Mouse (Mus musculus) lung, postnatal 0 days (tissue): ENCODE measurements around the gene Hs2st1. TPM values are rescaled to one million over a fixed set of nuclear protein-coding genes. Genes with fewer than 3 reads are reported as not detected.

ENCODE experiments used
- ATAC-seq: fragments of 200-750 bp; cut with Nextera tagmentation; 2 replicates; pipeline ENCODE4 v1.8.0; 2017; ENCODE audit warnings: moderate library complexity
- DNase-seq: peaks from one replicate; pipeline ENCODE4 v3.0.0-alpha.2; 2016; ENCODE audit warnings: low spot score
- H3K27ac ChIP-seq: fragments of 300-500 bp; sonication (generic); 2 replicates; pipeline ENCODE4 v1.5.1; 2014; ENCODE audit warnings: antibody characterized with exemption, mild to moderate bottlenecking, low read length, mixed read lengths
- H3K27me3 ChIP-seq: fragments of 300-500 bp; sonication (generic); replicated peaks from 2 replicates; pipeline ENCODE4 v1.6.1; 2014; ENCODE audit warnings: low read length, mixed read lengths; ENCODE audit not compliant: insufficient read depth
- H3K36me3 ChIP-seq: fragments of 300-500 bp; sonication (generic); 2 replicates; pipeline ENCODE4 v1.6.1; 2014; ENCODE audit warnings: low read length, mixed read lengths; ENCODE audit not compliant: insufficient read depth
- H3K4me1 ChIP-seq: fragments of 300-500 bp; sonication (generic); 2 replicates; pipeline ENCODE4 v1.6.1; 2014; ENCODE audit warnings: antibody characterized with exemption, low read depth, low read length, mixed read lengths; ENCODE audit not compliant: insufficient read depth
- H3K4me2 ChIP-seq: fragments of 300-500 bp; sonication (generic); replicated peaks from 2 replicates; pipeline ENCODE4 v1.6.1; 2014; ENCODE audit warnings: low read depth, mild to moderate bottlenecking, low read length, moderate library complexity, mixed read lengths
- H3K4me3 ChIP-seq: fragments of 300-500 bp; sonication (generic); 2 replicates; pipeline ENCODE4 v1.5.1; 2014; ENCODE audit warnings: low read depth, low read length
- H3K9ac ChIP-seq: fragments of 300-500 bp; sonication (generic); replicated peaks from 2 replicates; pipeline ENCODE4 v1.6.1; 2014; ENCODE audit warnings: low read depth, mild to moderate bottlenecking
- H3K9me3 ChIP-seq: fragments of 300-500 bp; sonication (generic); 2 replicates; pipeline ENCODE4 v1.6.1; 2016; ENCODE audit warnings: low read length, mixed read lengths
- CTCF ChIP-seq: IDR thresholded peaks from 2 replicates; pipeline ENCODE4 v1.5.1; 2016; ENCODE audit warnings: antibody characterized with exemption, mild to moderate bottlenecking
- EP300 ChIP-seq: IDR thresholded peaks from 2 replicates; pipeline ENCODE4 v1.6.1; 2016; ENCODE audit warnings: antibody characterized with exemption, mild to moderate bottlenecking, control low read depth
- WGBS: fragments of 180-500 bp; shearing (Covaris S2); extraction: QIAGEN DNeasy Blood & Tissue Kit; methylation state at CpG from one replicate; pipeline ENCODE4 v1.1.7; 2014; 5-methylcytosine and 5-hydroxymethylcytosine counted together
- polyA plus RNA-seq: library from polyadenylated mRNA; unstranded; fragments of >200 nt; fragmentation: Nextera tagmentation; extraction: Ambion mirVana; gene quantifications from 2 replicates; pipeline ENCODE4 v1.2.1, GENCODE M21; 2015

Gene Hs2st1
- polyA plus RNA-seq, 1 experiment from 2014 or later = 25.1 TPM

DNA sequence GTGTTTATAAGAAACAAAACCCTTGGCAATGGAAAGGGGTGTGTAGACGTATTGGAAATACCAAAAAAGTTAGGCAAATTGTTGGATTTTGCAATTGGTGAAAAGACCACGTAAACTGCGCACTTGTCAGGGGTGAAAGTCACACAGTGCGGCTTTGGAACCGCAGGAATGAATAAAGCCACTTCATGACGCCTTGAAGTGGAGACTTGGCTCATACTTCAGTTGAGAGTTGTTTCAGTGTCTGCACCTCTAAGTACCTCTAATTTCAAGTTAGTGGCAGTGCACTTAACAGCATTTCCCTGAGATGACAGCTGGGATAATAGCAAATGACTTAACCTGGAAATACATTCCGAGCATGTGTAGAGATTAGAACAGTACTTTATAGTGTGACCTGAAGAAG is 4.3 kb upstream of the Hs2st1 start:
- ATAC-seq (peak; percentile 53), DNase-seq (peak; percentile 90)
- TF ChIP-seq EP300 (peak; percentile 99), CTCF (no peak)
- H3K27me3 ChIP-seq = no peaks in the 10 kb centered on the region
- H3K4me1 ChIP-seq = peaks cover 24% of the 10 kb centered on the region; the same call in 1 of the 2 replicates
- H3K4me3 ChIP-seq = no peak overlapping the region
- H3K4me2 ChIP-seq = no peak overlapping the region
- H3K27ac ChIP-seq = no peak overlapping the region; the same call in 1 of the 2 replicates
- H3K9ac ChIP-seq = no peak overlapping the region
- WGBS = 60% methylated on average over 7 of the region's 7 CpGs
- no peaks in the 10 kb centered on the region for H3K36me3 ChIP-seq
- no peaks in the 10 kb centered on the region for H3K9me3 ChIP-seq

DNA sequence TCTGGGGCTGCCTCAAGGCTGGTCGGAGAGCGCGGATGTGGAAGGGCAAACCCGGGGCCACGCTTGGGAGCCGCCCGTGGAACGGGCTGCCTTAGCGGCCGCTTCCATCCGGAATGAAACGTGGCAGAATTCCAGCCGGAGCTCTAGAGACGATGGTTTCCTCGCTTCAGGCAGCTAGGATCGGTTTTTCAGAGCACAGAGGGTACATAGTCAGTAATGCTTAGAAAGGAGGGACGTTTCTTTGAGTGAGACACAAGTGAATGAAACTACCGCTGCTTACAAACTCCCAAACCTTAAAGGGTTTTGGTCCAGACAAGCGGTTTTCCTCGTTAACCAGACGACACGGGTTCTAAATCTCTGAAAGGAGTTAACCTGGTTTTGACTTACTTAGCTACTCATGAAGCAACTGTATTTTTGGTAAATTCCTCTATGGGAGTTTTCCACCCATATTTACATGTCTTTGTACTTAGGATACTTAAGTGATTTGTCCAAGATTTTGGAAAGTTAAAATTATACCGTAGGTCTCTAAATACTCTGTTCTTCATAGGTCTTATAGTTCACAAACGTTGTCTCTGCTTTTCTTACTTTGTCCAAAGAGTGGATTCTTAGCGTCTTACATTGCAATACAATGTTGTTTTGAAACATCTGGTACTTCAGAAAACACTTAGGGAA is 971 bp upstream of the Hs2st1 start:
- Histone ChIP-seq H3K27me3 (no peaks in the 10 kb centered on the region), H3K4me2 (peak overlapping the region; percentile 57), H3K4me3 (peak overlapping the region; percentile 79), H3K9ac (peak overlapping the region; percentile 80), H3K9me3 (no peaks in the 10 kb centered on the region), H3K27ac (peak overlapping the region; percentile 93), H3K4me1 (peaks cover 18% of the 10 kb centered on the region; the same call in 1 of the 2 replicates), H3K36me3 (no peaks in the 10 kb centered on the region)
- no peak for DNase-seq
- WGBS = under 1% methylated on average over 25 of the region's 25 CpGs
- no peak for ATAC-seq
- TF ChIP-seq CTCF (no peak), EP300 (no peak)

DNA sequence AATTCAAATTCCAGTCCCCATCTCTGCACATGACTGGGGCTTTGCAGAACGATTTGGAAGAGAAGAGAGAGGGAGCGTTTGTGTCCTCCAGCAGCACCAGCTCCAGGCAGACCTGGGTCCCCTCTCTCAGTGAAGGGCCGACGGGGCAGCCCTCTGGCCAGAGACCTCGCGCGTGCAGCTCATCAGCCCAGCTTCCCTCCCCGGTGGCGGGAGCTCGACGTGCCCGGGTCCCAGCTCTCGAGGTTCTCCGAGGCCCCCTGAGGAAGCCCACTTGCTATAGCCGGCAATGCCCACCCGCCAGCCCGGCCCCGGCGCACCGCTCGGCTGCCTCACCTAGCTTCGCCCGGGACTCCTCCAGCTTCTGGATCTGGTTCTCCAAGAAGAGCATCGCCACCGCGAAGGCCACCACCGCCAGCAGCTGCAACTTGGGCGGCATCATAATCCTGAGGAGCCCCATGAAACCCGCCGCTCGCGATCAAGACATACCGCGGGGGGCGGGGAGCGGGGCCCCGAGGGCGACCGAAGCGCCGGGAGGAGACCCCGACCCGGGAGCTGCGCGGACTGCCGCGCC is 495 bp downstream of the Hs2st1 start:
- DNase-seq (peak; percentile 59), ATAC-seq (peak; percentile 5; the same call in 1 of the 2 replicates)
- no peaks in the 10 kb centered on the region for H3K9me3 ChIP-seq
- H3K4me1 ChIP-seq = peaks cover 15% of the 10 kb centered on the region; the same call in 1 of the 2 replicates
- WGBS = 4% methylated on average over 47 of the region's 47 CpGs
- peak overlapping the region; percentile 60 for H3K27ac ChIP-seq
- no peak for TF ChIP-seq EP300
- no peak for TF ChIP-seq CTCF
- H3K4me2 ChIP-seq = peak overlapping the region; percentile 97
- H3K4me3 ChIP-seq = peak overlapping the region; percentile 93
- peak overlapping the region; percentile 66 for H3K9ac ChIP-seq
- H3K36me3 ChIP-seq = no peaks in the 10 kb centered on the region
- no peaks in the 10 kb centered on the region for H3K27me3 ChIP-seq

DNA sequence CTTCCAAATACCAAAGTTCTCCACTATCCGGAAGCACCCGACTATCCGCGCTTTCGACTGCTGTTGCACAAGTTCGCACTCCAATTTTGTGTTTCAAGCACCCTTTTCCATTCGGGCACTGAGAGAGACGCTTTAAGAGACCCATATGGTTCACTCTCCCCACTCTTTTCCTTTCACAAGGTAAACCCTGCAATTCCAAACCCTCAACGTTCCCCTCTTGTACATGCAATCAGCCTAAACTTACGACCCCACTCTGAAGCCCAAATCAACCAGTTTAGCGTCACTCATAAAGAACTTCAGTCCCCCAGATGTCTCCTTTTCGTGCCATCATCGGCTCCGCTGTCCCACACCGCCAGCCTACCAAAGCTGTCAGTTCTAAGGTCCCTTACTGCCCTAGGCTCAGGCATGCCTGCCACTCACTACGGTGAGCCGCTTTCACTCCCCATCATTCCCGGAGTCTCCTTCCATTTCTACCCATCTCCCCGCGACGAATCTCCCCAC is 1.1 kb downstream of the Hs2st1 start:
- DNase-seq (peak; percentile 48), ATAC-seq (no peak)
- TF ChIP-seq CTCF (no peak), EP300 (no peak)
- Histone ChIP-seq H3K27ac (peak overlapping the region; percentile 60; the same call in 1 of the 2 replicates), H3K27me3 (no peaks in the 10 kb centered on the region), H3K9ac (peak overlapping the region; percentile 66), H3K4me2 (peak overlapping the region; percentile 97), H3K4me1 (peaks cover 15% of the 10 kb centered on the region; the same call in 1 of the 2 replicates), H3K36me3 (no peaks in the 10 kb centered on the region), H3K4me3 (peak overlapping the region; percentile 93), H3K9me3 (no peaks in the 10 kb centered on the region)
- WGBS = under 1% methylated on average over 21 of the region's 21 CpGs

DNA sequence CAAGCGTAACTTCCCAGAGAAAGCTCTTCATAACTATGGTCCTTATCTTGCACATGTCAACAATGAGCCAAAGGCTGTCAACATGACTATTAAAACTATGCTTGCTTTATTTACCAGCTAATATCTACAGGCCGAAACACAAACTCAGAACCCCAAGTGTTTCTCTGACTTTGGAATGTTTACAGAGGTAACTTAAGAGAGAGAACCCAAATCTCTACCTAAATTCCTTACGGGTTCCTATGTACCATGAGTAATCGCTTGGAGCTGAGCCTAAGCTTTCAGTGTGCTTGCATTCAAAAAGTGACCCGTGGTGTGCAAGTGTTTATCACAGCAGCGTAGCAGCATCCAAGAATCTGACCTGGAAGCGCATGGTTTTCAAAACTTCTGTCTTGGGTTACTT is 4.8 kb downstream of the Hs2st1 start:
- Histone ChIP-seq H3K36me3 (no peaks in the 10 kb centered on the region), H3K4me3 (no peak overlapping the region), H3K9ac (no peak overlapping the region), H3K9me3 (no peaks in the 10 kb centered on the region), H3K4me1 (no peaks in the 10 kb centered on the region), H3K27me3 (no peaks in the 10 kb centered on the region), H3K4me2 (no peak overlapping the region), H3K27ac (no peak overlapping the region)
- WGBS = 50% methylated on average over 7 of the region's 7 CpGs
- TF ChIP-seq CTCF = no peak
- peak; percentile 96 for TF ChIP-seq EP300
- DNase-seq = peak; percentile 52
- ATAC-seq = no peak; the same call in 1 of the 2 replicates

DNA sequence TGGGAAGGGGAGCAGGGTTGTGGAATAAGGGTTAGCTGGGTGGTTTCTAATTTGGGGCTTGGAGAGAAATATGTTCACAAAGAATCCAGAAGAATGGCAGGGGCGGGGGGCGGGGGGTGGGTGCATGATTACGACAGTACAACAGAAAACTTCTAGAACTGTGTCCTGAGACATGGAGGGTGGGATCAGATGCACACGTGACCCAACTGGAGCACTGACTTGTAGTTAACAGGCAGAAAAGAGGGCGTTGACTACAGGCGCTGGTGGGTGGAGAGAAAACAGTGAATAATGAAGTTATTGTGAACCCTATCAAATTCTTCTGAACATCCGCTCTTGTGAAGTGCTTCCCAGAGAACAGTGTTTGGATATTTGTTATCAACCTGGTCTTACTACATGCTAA is 6.1 kb downstream of the Hs2st1 start:
- Histone ChIP-seq H3K36me3 (no peaks in the 10 kb centered on the region), H3K27ac (no peak overlapping the region), H3K9ac (no peak overlapping the region), H3K27me3 (no peaks in the 10 kb centered on the region), H3K4me3 (no peak overlapping the region), H3K4me2 (no peak overlapping the region), H3K4me1 (no peaks in the 10 kb centered on the region), H3K9me3 (no peaks in the 10 kb centered on the region)
- DNase-seq = no peak
- ATAC-seq = no peak
- TF ChIP-seq EP300 (no peak), CTCF (no peak)
- 71% methylated on average over 7 of the region's 7 CpGs for WGBS
